Mouse (Mus musculus): ENCODE measurements around the gene Zfp65.

- TF ChIP-seq CTCF (IDR thresholded peaks at IDR 0.05; ENCODE audit: insufficient read depth, low read depth, low read length) (no peak), POLR2A (IDR thresholded peaks at IDR 0.05; ENCODE audit: insufficient read depth, low read depth, low read length) (no peak)
These were observed 54.1 kb downstream of the Zfp65 start for GRCm38 (mm10) chr13:67674902-67675301.
